In the genomic region with DNA sequence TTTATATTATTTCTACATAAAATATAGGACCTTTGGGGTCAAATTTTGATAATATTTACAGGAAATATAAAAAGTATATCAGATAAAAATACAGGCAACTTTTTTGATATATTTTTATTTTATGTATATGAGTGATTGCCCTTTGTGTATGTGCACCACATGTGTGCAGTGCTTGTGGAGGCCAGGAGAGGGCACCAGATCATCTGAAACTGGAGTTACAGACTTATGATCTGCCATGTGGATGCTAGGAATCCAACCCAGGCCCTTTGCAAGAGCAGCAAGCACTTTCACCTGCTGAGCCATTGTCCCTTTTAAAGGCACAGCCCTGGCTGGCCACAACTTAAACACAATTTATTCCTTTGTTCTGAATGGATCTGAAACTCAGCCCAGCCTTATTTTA, we compare ENCODE assay signal across 18 mouse cellular contexts. TPM values are rescaled to one million over a fixed set of nuclear protein-coding genes. Genes with fewer than 3 reads are reported as not detected.
"Had no signal": no experiment of that assay in that cellular context is flagged by ENCODE, and none has a peak within 500 bp of the region (broad histone marks: within the 10 kb centered on the region; RNA-seq: fewer than 3 reads in every experiment).

No protein-coding gene starts in this region.

- H3K27ac ChIP-seq: kidney, embryonic 15.5 days; left cerebral cortex, adult 2 months; limb, embryonic 12.5 days; limb, embryonic 15.5 days; liver, embryonic 14.5 days; macrophage; midbrain, embryonic 12.5 days had no signal

- DNase-seq: kidney, adult 2 months; kidney, postnatal 14 days; kidney, postnatal 4 days; layer of hippocampus, postnatal 36 days; left cerebral cortex, postnatal 4 days; liver, postnatal 0 days; lung, embryonic 14.5 days; thymus, adult 2 months; thymus, postnatal 14 days; thymus, postnatal 4 days had no signal

- H3K4me1 ChIP-seq: limb, embryonic 15.5 days had no signal

- H3K27me3 ChIP-seq: kidney, embryonic 15.5 days; limb, embryonic 12.5 days; limb, embryonic 15.5 days; midbrain, embryonic 12.5 days had no signal

- H3K4me3 ChIP-seq: kidney, embryonic 15.5 days; left cerebral cortex, adult 2 months; limb, embryonic 12.5 days; limb, embryonic 15.5 days; midbrain, embryonic 12.5 days had no signal

RNA-seq across cellular contexts. Expression of a gene that starts 12.9 kb away (rescaled TPM):
- polyA plus RNA-seq: macrophage had no signal

RNA-seq across cellular contexts. Expression of a gene that starts 21.1 kb away (rescaled TPM):
- polyA plus RNA-seq: liver, postnatal 0 days; macrophage had no signal

RNA-seq across cellular contexts. Expression of a gene that starts 56.4 kb away (rescaled TPM):
- total RNA-seq: megakaryocyte, adult 5-6 weeks had no signal
- polyA plus RNA-seq: liver, postnatal 0 days; macrophage had no signal
